Mouse (Mus musculus) T-helper 1 cell (primary cell): Measurements from ENCODE around the gene Cntnap2.

Experiments used
- in situ Hi-C: fragments of 300-600 bp; cut with MboI, MseI; formaldehyde crosslinking; loops from one replicate; pipeline ENCODE4 v1.15.1; 2025; ENCODE audit warnings: high pct_unique_total_duplicates

Cntnap2 gene

GRCm38 (mm10) chr6:45327952-45328485 lies 268.9 kb downstream of the Cntnap2 start:
- in situ Hi-C loops: no loop called here

GRCm38 (mm10) chr6:45345396-45345795 lies 286.2 kb downstream of the Cntnap2 start:
- in situ Hi-C loops: no loop called here

- in situ Hi-C loops: no loop called here
Observed at GRCm38 (mm10) chr6:45345953-45346352, 286.8 kb downstream of the Cntnap2 start.

- in situ Hi-C loops: no loop called here
Observed at GRCm38 (mm10) chr6:45366442-45366841, 307.3 kb downstream of the Cntnap2 start.

- in situ Hi-C loops: no loop called here
Observed at GRCm38 (mm10) chr6:45381126-45381525, 322.0 kb downstream of the Cntnap2 start.

GRCm38 (mm10) chr6:45389034-45389433 lies 329.9 kb downstream of the Cntnap2 start:
- in situ Hi-C loops: no loop called here

GRCm38 (mm10) chr6:45413629-45414028 lies 354.5 kb downstream of the Cntnap2 start:
- in situ Hi-C loops: no loop called here

GRCm38 (mm10) chr6:45455424-45455823 lies 396.3 kb downstream of the Cntnap2 start:
- in situ Hi-C loops: no loop called here

- in situ Hi-C loops: no loop called here
Observed at GRCm38 (mm10) chr6:45518221-45518620, 459.1 kb downstream of the Cntnap2 start.

GRCm38 (mm10) chr6:45536999-45537398 lies 477.8 kb downstream of the Cntnap2 start:
- in situ Hi-C loops: no loop called here

GRCm38 (mm10) chr6:45544319-45544875 lies 485.2 kb downstream of the Cntnap2 start:
- in situ Hi-C loops: no loop called here

- in situ Hi-C loops: no loop called here
Observed at GRCm38 (mm10) chr6:45559724-45560123, 500.6 kb downstream of the Cntnap2 start.

GRCm38 (mm10) chr6:45584467-45585094 lies 525.4 kb downstream of the Cntnap2 start:
- in situ Hi-C loops: no loop called here

- in situ Hi-C loops: no loop called here
Observed at GRCm38 (mm10) chr6:45589084-45589483, 529.9 kb downstream of the Cntnap2 start.

GRCm38 (mm10) chr6:45647017-45647416 lies 587.9 kb downstream of the Cntnap2 start:
- in situ Hi-C loops: no loop called here

GRCm38 (mm10) chr6:45648419-45648818 lies 589.3 kb downstream of the Cntnap2 start:
- in situ Hi-C loops: no loop called here

GRCm38 (mm10) chr6:45700287-45700686 lies 641.1 kb downstream of the Cntnap2 start:
- in situ Hi-C loops: no loop called here

- in situ Hi-C loops: no loop called here
Observed at GRCm38 (mm10) chr6:45791612-45792011, 732.5 kb downstream of the Cntnap2 start.

- in situ Hi-C loops: no loop called here
Observed at GRCm38 (mm10) chr6:45841626-45842341, 782.6 kb downstream of the Cntnap2 start.

GRCm38 (mm10) chr6:45843736-45844135 lies 784.6 kb downstream of the Cntnap2 start:
- in situ Hi-C loops: no loop called here

GRCm38 (mm10) chr6:45871409-45871992 lies 812.3 kb downstream of the Cntnap2 start:
- in situ Hi-C loops: no loop called here

- in situ Hi-C loops: no loop called here
Observed at GRCm38 (mm10) chr6:45885486-45885885, 826.3 kb downstream of the Cntnap2 start.
